Mouse (Mus musculus) midbrain, embryonic 11.5 days (tissue): ENCODE measurements at regions not wholly inside any gene's neighbourhood (a gene's known extent, or its start where the extent isn't known, plus 50 kb on each side); places are given as distances from the start of the nearest gene placed in this dataset.

Source experiments
- ATAC-seq: fragments of 200-750 bp; cut with Nextera tagmentation; 2 replicates; pipeline ENCODE4 v1.8.0; 2017; ENCODE audit warnings: moderate TSS enrichment, moderate library complexity; ENCODE audit not compliant: low FRiP score
- DNase-seq: peaks from one replicate; pipeline ENCODE4 v3.0.0; 2015; ENCODE audit warnings: low spot score; ENCODE audit errors: missing footprints
- H3K27ac ChIP-seq: fragments of 300-500 bp; sonication (generic); 2 replicates; pipeline ENCODE4 v1.5.1; 2014; ENCODE audit warnings: low read depth, low read length
- H3K27me3 ChIP-seq: fragments of 300-500 bp; sonication (generic); 2 replicates; pipeline ENCODE4 v1.6.1; 2014; ENCODE audit warnings: mild to moderate bottlenecking, low read length, moderate library complexity, mixed read lengths; ENCODE audit not compliant: control insufficient read depth, insufficient read depth
- H3K36me3 ChIP-seq: fragments of 300-500 bp; sonication (generic); 2 replicates; pipeline ENCODE4 v1.6.1; 2014; ENCODE audit warnings: mild to moderate bottlenecking, low read length, moderate library complexity, mixed read lengths; ENCODE audit not compliant: control insufficient read depth, insufficient read depth
- H3K4me1 ChIP-seq: fragments of 300-500 bp; sonication (generic); 2 replicates; pipeline ENCODE4 v1.6.1; 2014; ENCODE audit warnings: low read length; ENCODE audit not compliant: control insufficient read depth, insufficient read depth
- H3K4me2 ChIP-seq: fragments of 300-500 bp; sonication (generic); 2 replicates; pipeline ENCODE4 v1.6.1; 2014; ENCODE audit warnings: mild to moderate bottlenecking, moderate library complexity
- H3K4me3 ChIP-seq: fragments of 300-500 bp; sonication (generic); 2 replicates; pipeline ENCODE4 v1.5.1; 2014; ENCODE audit warnings: low read depth, low read length
- H3K9ac ChIP-seq: fragments of 300-500 bp; sonication (generic); 2 replicates; pipeline ENCODE4 v1.6.1; 2014; ENCODE audit warnings: low read length
- H3K9me3 ChIP-seq: fragments of 300-500 bp; sonication (generic); 2 replicates; pipeline ENCODE4 v1.6.1; 2016; ENCODE audit warnings: low read length; ENCODE audit not compliant: control insufficient read depth
- WGBS: fragments of 180-500 bp; shearing (Covaris S2); extraction: QIAGEN DNeasy Blood & Tissue Kit; methylation state at CpG from one replicate; pipeline ENCODE4 v1.1.7; 2014; 5-methylcytosine and 5-hydroxymethylcytosine counted together

GRCm38 (mm10) chr12:45745697-45746096, 671.2 kb upstream of the Stxbp6 start:
- Histone ChIP-seq H3K27me3 (no peaks in the 10 kb centered on the region), H3K36me3 (no peaks in the 10 kb centered on the region), H3K27ac (no peak overlapping the region), H3K4me3 (no peak overlapping the region), H3K9me3 (no peaks in the 10 kb centered on the region), H3K4me2 (no peak overlapping the region), H3K9ac (no peak overlapping the region), H3K4me1 (no peaks in the 10 kb centered on the region)
- no peak for DNase-seq
- 70% methylated on average over 2 of the region's 2 CpGs for WGBS
- no peak for ATAC-seq

- WGBS: 82% methylated on average over 2 of the region's 2 CpGs
- H3K4me1 ChIP-seq: no peaks in the 10 kb centered on the region
These were observed 670.1 kb upstream of the Stxbp6 start for GRCm38 (mm10) chr12:45744619-45745018.

GRCm38 (mm10) chr12:45733661-45734060, 659.2 kb upstream of the Stxbp6 start:
- H3K9ac ChIP-seq: no peak overlapping the region
- DNase-seq (no peak), ATAC-seq (no peak)
- no peaks in the 10 kb centered on the region for H3K36me3 ChIP-seq
- no peak overlapping the region for H3K4me3 ChIP-seq
- 81% methylated on average over 4 of the region's 4 CpGs for WGBS
- H3K27me3 ChIP-seq: no peaks in the 10 kb centered on the region
- H3K4me1 ChIP-seq: no peaks in the 10 kb centered on the region
- no peaks in the 10 kb centered on the region for H3K9me3 ChIP-seq
- no peak overlapping the region for H3K4me2 ChIP-seq
- no peak overlapping the region for H3K27ac ChIP-seq

More at GRCm38 (mm10) chr12:45744619-45745018, 670.1 kb upstream of the Stxbp6 start:
- H3K27ac ChIP-seq: no peak overlapping the region
- DNase-seq (no peak), ATAC-seq (no peak)
- no peak overlapping the region for H3K9ac ChIP-seq
- H3K36me3 ChIP-seq: no peaks in the 10 kb centered on the region
- no peak overlapping the region for H3K4me2 ChIP-seq
- H3K4me3 ChIP-seq: no peak overlapping the region
- no peaks in the 10 kb centered on the region for H3K9me3 ChIP-seq
- no peaks in the 10 kb centered on the region for H3K27me3 ChIP-seq

GRCm38 (mm10) chr12:45724565-45725370, 650.3 kb upstream of the Stxbp6 start:
- no peaks in the 10 kb centered on the region for H3K9me3 ChIP-seq
- no peak for ATAC-seq
- WGBS: 90% methylated on average over 5 of the region's 5 CpGs

GRCm38 (mm10) chr12:45711351-45711750, 636.8 kb upstream of the Stxbp6 start:
- DNase-seq: no peak
- Histone ChIP-seq H3K27ac (no peak overlapping the region), H3K4me1 (no peaks in the 10 kb centered on the region), H3K9ac (no peak overlapping the region), H3K4me3 (no peak overlapping the region), H3K27me3 (no peaks in the 10 kb centered on the region), H3K36me3 (no peaks in the 10 kb centered on the region), H3K4me2 (no peak overlapping the region), H3K9me3 (no peaks in the 10 kb centered on the region)
- ATAC-seq: no peak

More at GRCm38 (mm10) chr12:45724565-45725370, 650.3 kb upstream of the Stxbp6 start:
- Histone ChIP-seq H3K9ac (no peak overlapping the region), H3K4me3 (no peak overlapping the region), H3K4me2 (no peak overlapping the region), H3K4me1 (no peaks in the 10 kb centered on the region), H3K36me3 (no peaks in the 10 kb centered on the region), H3K27me3 (no peaks in the 10 kb centered on the region), H3K27ac (no peak overlapping the region)
- DNase-seq: no peak

- H3K27me3 ChIP-seq: no peaks in the 10 kb centered on the region
- 69% methylated on average over 1 of the region's 1 CpGs for WGBS
- no peak overlapping the region for H3K4me3 ChIP-seq
- H3K9me3 ChIP-seq: no peaks in the 10 kb centered on the region
- no peaks in the 10 kb centered on the region for H3K4me1 ChIP-seq
- no peak overlapping the region for H3K27ac ChIP-seq
- no peak overlapping the region for H3K9ac ChIP-seq
- H3K36me3 ChIP-seq: no peaks in the 10 kb centered on the region
- DNase-seq: no peak
- ATAC-seq: no peak
- H3K4me2 ChIP-seq: no peak overlapping the region
These were observed 636.3 kb upstream of the Stxbp6 start for GRCm38 (mm10) chr12:45710766-45711165.

- no peak for ATAC-seq
- H3K36me3 ChIP-seq: no peaks in the 10 kb centered on the region
- WGBS: 43% methylated on average over 1 of the region's 1 CpGs
- no peak overlapping the region for H3K4me3 ChIP-seq
- H3K9me3 ChIP-seq: no peaks in the 10 kb centered on the region
- no peak overlapping the region for H3K9ac ChIP-seq
- no peak for DNase-seq
- no peaks in the 10 kb centered on the region for H3K4me1 ChIP-seq
- no peak overlapping the region for H3K27ac ChIP-seq
- H3K27me3 ChIP-seq: no peaks in the 10 kb centered on the region
- H3K4me2 ChIP-seq: no peak overlapping the region
These were observed 614.8 kb upstream of the Stxbp6 start for GRCm38 (mm10) chr12:45689291-45689690.

GRCm38 (mm10) chr12:45686765-45687164, 612.3 kb upstream of the Stxbp6 start:
- no peak overlapping the region for H3K4me3 ChIP-seq
- no peak overlapping the region for H3K9ac ChIP-seq
- H3K27ac ChIP-seq: no peak overlapping the region
- H3K9me3 ChIP-seq: no peaks in the 10 kb centered on the region
- DNase-seq: no peak
- no peaks in the 10 kb centered on the region for H3K4me1 ChIP-seq
- no peaks in the 10 kb centered on the region for H3K36me3 ChIP-seq
- no peak for ATAC-seq
- no peak overlapping the region for H3K4me2 ChIP-seq
- H3K27me3 ChIP-seq: no peaks in the 10 kb centered on the region

GRCm38 (mm10) chr12:45672361-45672760, 597.9 kb upstream of the Stxbp6 start:
- H3K27ac ChIP-seq: no peak overlapping the region
- no peaks in the 10 kb centered on the region for H3K36me3 ChIP-seq
- no peak for DNase-seq
- no peaks in the 10 kb centered on the region for H3K9me3 ChIP-seq
- ATAC-seq: no peak
- WGBS: 50% methylated on average over 3 of the region's 3 CpGs
- H3K4me1 ChIP-seq: no peaks in the 10 kb centered on the region
- no peak overlapping the region for H3K4me3 ChIP-seq
- no peak overlapping the region for H3K4me2 ChIP-seq
- no peaks in the 10 kb centered on the region for H3K27me3 ChIP-seq
- no peak overlapping the region for H3K9ac ChIP-seq
